Mouse (Mus musculus) MEL (cell line): ENCODE data around the gene Slc22a7. TPM values are rescaled to one million over a fixed set of nuclear protein-coding genes. Genes with fewer than 3 reads are reported as not detected.

Source experiments
- DNase-seq: peaks from one replicate; pipeline ENCODE4 v3.0.0; 2011; ENCODE audit warnings: low read depth, low spot score
- H3K27ac ChIP-seq: 2 replicates; pipeline ENCODE4 v1.5.1; 2012; ENCODE audit warnings: low read depth, mild to moderate bottlenecking, control low read depth, low read length, moderate library complexity; ENCODE audit not compliant: control insufficient read depth
- H3K27me3 ChIP-seq, 2 experiments: fragments of 150-350 bp in 1 of 2; sonication (generic) in 1 of 2; 2 replicates each; pipeline ENCODE4 v1.6.1; 2012; ENCODE audit warnings: low read length in 2 of 2, mild to moderate bottlenecking in 2 of 2, improper control_type of control experiment in 1 of 2, moderate library complexity in 1 of 2; ENCODE audit not compliant: insufficient read depth in 2 of 2, control insufficient read depth in 1 of 2
- H3K36me3 ChIP-seq, 2 experiments: 2 replicates each; pipeline ENCODE4 v1.6.1; 2012 to 2014; ENCODE audit warnings: low read length in 2 of 2, improper control_type of control experiment in 1 of 2, inconsistent platforms in 1 of 2, mild to moderate bottlenecking in 1 of 2; ENCODE audit not compliant: insufficient read depth in 2 of 2, control insufficient read depth in 1 of 2
- H3K4me1 ChIP-seq, 2 experiments: fragments of 150-350 bp in 1 of 2; sonication (generic) in 1 of 2; 2 replicates each; pipeline ENCODE4 v1.6.1; 2012; ENCODE audit warnings: low read length in 2 of 2, improper control_type of control experiment in 1 of 2, mild to moderate bottlenecking in 1 of 2; ENCODE audit not compliant: insufficient read depth in 2 of 2, control insufficient read depth in 1 of 2
- H3K4me3 ChIP-seq, 2 experiments: fragments of 150-350 bp in 1 of 2; sonication (generic) in 1 of 2; 2 replicates each; pipeline ENCODE4 v1.5.1; 2012; ENCODE audit warnings: low read depth in 2 of 2, low read length in 2 of 2, mild to moderate bottlenecking in 2 of 2, moderate library complexity in 2 of 2, control low read depth in 1 of 2, improper control_type of control experiment in 1 of 2; ENCODE audit not compliant: control insufficient read depth in 1 of 2, insufficient read depth in 1 of 2
- H3K79me2 ChIP-seq: 2 replicates; pipeline ENCODE4 v1.6.1; 2012; ENCODE audit warnings: mild to moderate bottlenecking, low read length, moderate library complexity; ENCODE audit not compliant: control insufficient read depth, poor library complexity, insufficient read depth
- H3K9ac ChIP-seq: 2 replicates; pipeline ENCODE4 v1.6.1; 2012; ENCODE audit warnings: low read depth, mild to moderate bottlenecking, control low read depth, low read length, moderate library complexity; ENCODE audit not compliant: control insufficient read depth, poor library complexity, severe bottlenecking
- H3K9me3 ChIP-seq: fragments of 150-350 bp; sonication (generic); replicated peaks from 2 replicates; pipeline ENCODE4 v1.6.1; 2012; ENCODE audit warnings: mild to moderate bottlenecking, low read length, improper control_type of control experiment, moderate library complexity; ENCODE audit not compliant: insufficient read depth
- CHD1 ChIP-seq: IDR thresholded peaks from 2 replicates; pipeline ENCODE4 v1.6.1; 2012; ENCODE audit warnings: low read depth, mild to moderate bottlenecking, inconsistent platforms, low read length, improper control_type of control experiment
- CHD2 ChIP-seq: IDR thresholded peaks from 2 replicates; pipeline ENCODE4 v1.6.1; 2011; ENCODE audit warnings: low read length, improper control_type of control experiment
- E2F4 ChIP-seq: IDR thresholded peaks from 2 replicates; pipeline ENCODE4 v1.6.1; 2011; ENCODE audit warnings: low read depth, low read length, improper control_type of control experiment, borderline replicate concordance
- EP300 ChIP-seq, 2 experiments: IDR thresholded peaks; 2 replicates each; pipeline ENCODE4 v1.6.1; 2011; ENCODE audit warnings: improper control_type of control experiment in 2 of 2, low read length in 2 of 2, low read depth in 1 of 2, mild to moderate bottlenecking in 1 of 2
- GATA1 ChIP-seq: IDR thresholded peaks from 2 replicates; pipeline ENCODE4 v1.6.1; 2011; ENCODE audit warnings: low read depth, low read length, improper control_type of control experiment
- JUND ChIP-seq: IDR thresholded peaks from 2 replicates; pipeline ENCODE4 v1.6.1; 2011; ENCODE audit warnings: low read depth, mild to moderate bottlenecking, improper control_type of control experiment, low read length
- MAFK ChIP-seq: IDR thresholded peaks from 2 replicates; pipeline ENCODE4 v1.6.1; 2011; ENCODE audit warnings: low read depth, mild to moderate bottlenecking, low read length, improper control_type of control experiment, borderline replicate concordance
- MXI1 ChIP-seq: IDR thresholded peaks from 2 replicates; pipeline ENCODE4 v1.6.1; 2011; ENCODE audit warnings: mild to moderate bottlenecking, low read depth, low read length, improper control_type of control experiment
- MYB ChIP-seq: IDR thresholded peaks from 2 replicates; pipeline ENCODE4 v1.6.1; 2011; ENCODE audit warnings: mild to moderate bottlenecking, low read depth, low read length, improper control_type of control experiment
- MYC ChIP-seq: IDR thresholded peaks from 2 replicates; pipeline ENCODE4 v1.6.1; 2011; ENCODE audit warnings: low read depth, mild to moderate bottlenecking, low read length, improper control_type of control experiment, moderate library complexity
- NELFE ChIP-seq: IDR thresholded peaks from 2 replicates; pipeline ENCODE4 v1.6.1; 2011; ENCODE audit warnings: low read depth, low read length, improper control_type of control experiment
- POLR2A ChIP-seq, 2 experiments: IDR thresholded peaks; 2 replicates each; pipeline ENCODE4 v1.6.1; 2011 to 2012; ENCODE audit warnings: low read length in 2 of 2, mild to moderate bottlenecking in 2 of 2, control low read depth in 1 of 2, improper control_type of control experiment in 1 of 2, low read depth in 1 of 2, moderate library complexity in 1 of 2; ENCODE audit not compliant: control insufficient read depth in 1 of 2, insufficient read depth in 1 of 2, poor library complexity in 1 of 2
- POLR2AphosphoS2 ChIP-seq: IDR thresholded peaks from 2 replicates; pipeline ENCODE4 v1.6.1; 2011; ENCODE audit warnings: low read length, improper control_type of control experiment
- RAD21 ChIP-seq: IDR thresholded peaks from 2 replicates; pipeline ENCODE4 v1.6.1; 2011; ENCODE audit warnings: mild to moderate bottlenecking, low read depth, low read length, improper control_type of control experiment
- SIN3A ChIP-seq: IDR thresholded peaks from 2 replicates; pipeline ENCODE4 v1.6.1; 2012; ENCODE audit warnings: low read length, improper control_type of control experiment, inconsistent platforms
- SMC3 ChIP-seq: IDR thresholded peaks from 2 replicates; pipeline ENCODE4 v1.6.1; 2011; ENCODE audit warnings: low read depth, low read length, improper control_type of control experiment
- TBP ChIP-seq: IDR thresholded peaks from 2 replicates; pipeline ENCODE4 v1.8.0; 2011; ENCODE audit warnings: low read depth, low read length, improper control_type of control experiment
- TCF12 ChIP-seq: IDR thresholded peaks from 2 replicates; pipeline ENCODE4 v1.6.1; 2014; ENCODE audit warnings: low read depth, mild to moderate bottlenecking, inconsistent platforms, low read length, improper control_type of control experiment, moderate library complexity
- USF2 ChIP-seq, 2 experiments: IDR thresholded peaks; 2 replicates each; pipeline ENCODE4 v1.6.1; 2011 to 2012; ENCODE audit warnings: improper control_type of control experiment in 2 of 2, low read length in 2 of 2, borderline replicate concordance in 1 of 2, inconsistent platforms in 1 of 2, low read depth in 1 of 2, mild to moderate bottlenecking in 1 of 2; ENCODE audit not compliant: insufficient read depth in 1 of 2
- ZKSCAN1 ChIP-seq: IDR thresholded peaks from 2 replicates; pipeline ENCODE4 v1.6.1; 2012; ENCODE audit warnings: low read depth, mild to moderate bottlenecking, inconsistent platforms, low read length, improper control_type of control experiment, moderate library complexity
- ZMIZ1 ChIP-seq: IDR thresholded peaks from 2 replicates; pipeline ENCODE4 v1.6.1; 2012; ENCODE audit warnings: low read depth, mild to moderate bottlenecking, inconsistent platforms, low read length, improper control_type of control experiment, moderate library complexity
- ZNF384 ChIP-seq: IDR thresholded peaks from 2 replicates; pipeline ENCODE4 v1.6.1; 2012; ENCODE audit warnings: low read depth, mild to moderate bottlenecking, inconsistent platforms, low read length, improper control_type of control experiment
- polyA plus RNA-seq, 2 experiments: library from polyadenylated mRNA; stranded (reverse) in 1 of 2; unstranded in 1 of 2; fragments of >175 nt in 1 of 2; fragments of >200 nt in 1 of 2; gene quantifications; 2 replicates each; pipeline versions ENCODE4 v1.2.1 to v1.2.4; 2012; ENCODE audit warnings: low replicate concordance in 2 of 2, low read depth in 1 of 2; ENCODE audit not compliant: insufficient read length in 2 of 2, insufficient read depth in 1 of 2, missing spikeins in 1 of 2
- total RNA-seq: library from RNA; depleted of rRNA; stranded (reverse); fragments of 300-350 nt; gene quantifications from 2 replicates; pipeline ENCODE4 v1.2.3, GENCODE M21; 2012

Gene Slc22a7
- total and polyA plus RNA-seq, 3 experiments = not detected

GRCm38 (mm10) chr17:46388200-46388599 lies 50.1 kb downstream of the Slc22a7 start:
- H3K79me2 ChIP-seq = peaks cover 9% of the 10 kb centered on the region
- peak; percentile 11 for DNase-seq
- no peak overlapping the region for H3K9ac ChIP-seq
- no peak overlapping the region for H3K27ac ChIP-seq
- peaks cover 4 to 6% of the 10 kb centered on the region in 2 experiments; a peak in 3 of 4 replicates for H3K36me3 ChIP-seq
- H3K9me3 ChIP-seq = no peaks in the 10 kb centered on the region
- H3K4me1 ChIP-seq = peaks cover 3 to 8% of the 10 kb centered on the region in 2 experiments; a peak in 3 of 4 replicates
- TF ChIP-seq SIN3A = 0 out of 2 replicates have a peak, but pooled peaks have one; percentile 31
- no peak for TF ChIP-seq E2F4
- TF ChIP-seq MYB = no peak
- no peak overlapping the region for H3K4me3 ChIP-seq
- H3K27me3 ChIP-seq = no peaks in the 10 kb centered on the region

GRCm38 (mm10) chr17:46384061-46384801 lies 54.0 kb downstream of the Slc22a7 start:
- Histone ChIP-seq H3K36me3 (peaks cover 2 to 10% of the 10 kb centered on the region in 2 experiments; a peak in 3 of 4 replicates), H3K9ac (peak overlapping the region; percentile 97), H3K9me3 (no peaks in the 10 kb centered on the region), H3K27ac (peak overlapping the region; percentile 66; the same call in 1 of the 2 replicates), H3K79me2 (peaks cover 9% of the 10 kb centered on the region; the same call in 1 of the 2 replicates), H3K4me3 (peak overlapping the region; percentile 80 to 99), H3K27me3 (no peaks in the 10 kb centered on the region), H3K4me1 (peaks cover 3 to 10% of the 10 kb centered on the region in 2 experiments; a peak in 3 of 4 replicates)
- TF ChIP-seq POLR2AphosphoS2 (no peak), ZKSCAN1 (no peak), ZMIZ1 (no peak), USF2 (IDR thresholded peaks at IDR 0.05; ENCODE audit: borderline replicate concordance in 1 of 2, insufficient read depth in 1 of 2, low read depth in 1 of 2, low read length in 2 of 2) (no peak), SIN3A (no peak; the same call in 1 of the 2 replicates), TCF12 (no peak), E2F4 (no peak)
- DNase-seq = peak; percentile 55

GRCm38 (mm10) chr17:46383294-46384060 lies 54.8 kb downstream of the Slc22a7 start, which contains the start of gene Zfp318:
Zfp318 (plus strand) TSS chr17:46383731.
- peak within 1 kb of the TSS; percentile 97 for H3K9ac ChIP-seq
- H3K27ac ChIP-seq = peak within 1 kb of the TSS; percentile 78
- no peaks in the 10 kb centered on the region for H3K27me3 ChIP-seq
- peaks cover 9% of the 10 kb centered on the region; the same call in 1 of the 2 replicates for H3K79me2 ChIP-seq
- H3K4me1 ChIP-seq = peaks cover 3 to 10% of the 10 kb centered on the region in 2 experiments; a peak in 3 of 4 replicates
- DNase-seq = peak; percentile 97
- peak within 1 kb of the TSS; percentile 92 to 99 for H3K4me3 ChIP-seq
- H3K36me3 ChIP-seq = peaks cover 0 to 10% of the 10 kb centered on the region in 2 experiments; a peak in 3 of 4 replicates
- no peaks in the 10 kb centered on the region for H3K9me3 ChIP-seq
- TF ChIP-seq MYC = no peak
- TF ChIP-seq ZKSCAN1 = no peak
- peak; percentile 86; the same call in 1 of the 2 replicates for TF ChIP-seq POLR2AphosphoS2
- no peak for TF ChIP-seq RAD21
- TF ChIP-seq CHD1 = no peak
- TF ChIP-seq E2F4 = no peak
- TF ChIP-seq ZMIZ1 = peak; percentile 49
- peak; percentile 79 for TF ChIP-seq NELFE
- TF ChIP-seq SIN3A = peak; percentile 40; the same call in 1 of the 2 replicates
- TF ChIP-seq POLR2A (IDR thresholded peaks at IDR 0.05; ENCODE audit: control insufficient read depth in 1 of 2, insufficient read depth in 1 of 2, low read depth in 1 of 2, low read length in 2 of 2, poor library complexity in 1 of 2) = peak; percentile 97 to 98
- no peak for TF ChIP-seq SMC3
- peak; percentile 70 for TF ChIP-seq MXI1
- no peak for TF ChIP-seq JUND
- no peak for TF ChIP-seq CHD2
- no peak for TF ChIP-seq GATA1
- no peak for TF ChIP-seq MAFK
- no peak for TF ChIP-seq ZNF384
- TF ChIP-seq EP300 (IDR thresholded peaks at IDR 0.05; ENCODE audit: low read depth in 1 of 2, low read length in 2 of 2) = no peak
- TF ChIP-seq TBP = 0 out of 2 replicates have a peak, but pooled peaks have one; percentile 27
